Mouse (Mus musculus) cortical plate, adult 2 months (tissue): ENCODE measurements around the gene Dnajb6.

Source experiments
- CTCF ChIP-seq: fragments of 200-500 bp; IDR thresholded peaks from 2 replicates; pipeline ENCODE4 v1.5.1; 2011; ENCODE audit warnings: mild to moderate bottlenecking, control low read depth, low read length; ENCODE audit not compliant: insufficient read depth; ENCODE audit errors: extremely low read depth
- POLR2A ChIP-seq: fragments of 200-500 bp; IDR thresholded peaks from 2 replicates; pipeline ENCODE4 v1.6.1; 2011; ENCODE audit warnings: mild to moderate bottlenecking, low read length, control low read depth; ENCODE audit not compliant: insufficient read depth; ENCODE audit errors: extremely low read depth

DNA sequence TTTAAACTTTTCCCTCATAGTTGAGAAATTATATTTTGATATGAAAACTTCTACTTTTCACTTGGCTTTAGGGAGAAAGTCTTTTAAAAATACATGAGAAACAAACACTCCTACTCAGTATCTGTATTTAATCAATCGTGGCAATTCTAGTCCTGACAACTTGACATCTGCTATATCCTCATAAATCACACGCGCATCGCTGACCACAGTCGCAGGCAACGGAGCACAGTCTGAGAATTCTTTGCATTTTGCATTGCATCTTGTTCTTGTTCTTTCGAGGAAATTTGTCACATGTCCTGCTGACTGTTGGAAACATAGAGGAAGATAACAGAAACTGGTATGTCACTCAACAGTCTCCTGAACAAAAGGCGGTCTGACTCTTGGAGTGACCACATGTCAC, 116.9 kb downstream of the Dnajb6 start:
- TF ChIP-seq CTCF (no peak), POLR2A (no peak)
